17 mouse cellular contexts compared by ENCODE assay signal in genomic region chr2:124416730-124417129, GRCm38 (mm10).
"Had no signal": no experiment of that assay in that cellular context is flagged by ENCODE, and none has a peak within 500 bp of the region (broad histone marks: within the 10 kb centered on the region; RNA-seq: fewer than 3 reads in every experiment).

No protein-coding gene starts in this region.

- H3K9ac ChIP-seq: neural tube, embryonic 12.5 days; neural tube, embryonic 13.5 days; neural tube, embryonic 15.5 days; stomach, embryonic 15.5 days had no signal

- H3K9me3 ChIP-seq: neural tube, embryonic 12.5 days; neural tube, embryonic 13.5 days; neural tube, embryonic 15.5 days; stomach, embryonic 15.5 days had no signal

- H3K36me3 ChIP-seq: neural tube, embryonic 12.5 days; neural tube, embryonic 13.5 days; neural tube, embryonic 15.5 days; stomach, embryonic 15.5 days had no signal

- H3K4me2 ChIP-seq: neural tube, embryonic 12.5 days; neural tube, embryonic 13.5 days; neural tube, embryonic 15.5 days; stomach, embryonic 15.5 days had no signal

- H3K27me3 ChIP-seq: neural tube, embryonic 12.5 days; neural tube, embryonic 13.5 days; neural tube, embryonic 15.5 days; stomach, embryonic 15.5 days had no signal

- H3K4me3 ChIP-seq: neural tube, embryonic 12.5 days; neural tube, embryonic 13.5 days; neural tube, embryonic 15.5 days; stomach, embryonic 15.5 days had no signal

- DNase-seq: retina, postnatal 1 day; right cerebral cortex, adult 18-20 months; right cerebral cortex, postnatal 14 days; right cerebral cortex, postnatal 25 days; right cerebral cortex, postnatal 4 days; spleen, adult 18-20 months; thymus, adult 18-20 months; thymus, adult 2 months; thymus, postnatal 14 days; thymus, postnatal 25 days; thymus, postnatal 36 days; thymus, postnatal 4 days had no signal

- H3K27ac ChIP-seq: neural tube, embryonic 12.5 days; neural tube, embryonic 13.5 days; neural tube, embryonic 15.5 days; stomach, embryonic 15.5 days; stomach, postnatal 0 days had no signal

- H3K4me1 ChIP-seq: neural tube, embryonic 12.5 days; neural tube, embryonic 13.5 days; neural tube, embryonic 15.5 days; stomach, embryonic 15.5 days had no signal
